Mouse (Mus musculus): ENCODE data around the gene Entpd1. TPM values are rescaled to one million over a fixed set of nuclear protein-coding genes. Genes with fewer than 3 reads are reported as not detected.

Gene Entpd1
- total and polyA plus RNA-seq, 3 experiments: not detected

DNA sequence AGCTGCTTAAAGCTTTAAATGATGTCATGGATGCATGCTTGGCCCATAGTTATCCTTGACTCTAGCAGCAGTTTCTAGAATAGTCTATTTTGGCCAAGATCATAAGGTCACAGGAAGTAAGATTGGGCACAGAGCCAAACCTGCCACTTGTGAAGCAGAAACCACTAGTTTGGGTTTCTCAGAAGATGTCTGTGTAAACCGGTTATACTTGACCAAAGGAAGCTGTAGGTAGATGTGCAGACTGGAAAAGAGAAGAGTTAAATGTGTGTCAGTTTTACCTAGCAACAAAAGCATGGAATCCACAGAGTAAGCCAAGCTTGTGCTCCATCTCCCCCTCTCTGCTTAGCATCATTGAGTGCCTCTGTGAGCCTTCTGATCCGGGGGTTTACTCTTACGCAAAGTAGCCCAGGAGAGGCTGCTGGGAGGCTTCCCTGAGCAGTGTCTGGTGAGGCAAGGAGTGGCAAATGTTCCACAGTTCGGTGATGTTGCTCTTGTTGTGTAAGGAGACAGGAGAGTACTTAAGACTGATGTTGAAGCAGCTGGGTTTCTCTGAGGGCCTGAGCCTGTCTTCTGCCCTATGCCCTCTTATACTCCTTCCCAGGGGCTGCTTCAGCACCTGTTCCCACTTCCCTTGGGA, 75.2 kb downstream of the Entpd1 start:
- TF ChIP-seq SMC3 (IDR thresholded peaks at IDR 0.05; ENCODE audit: low read depth, low read length) (no peak), POLR2AphosphoS2 (IDR thresholded peaks at IDR 0.05; ENCODE audit: low read length) (no peak), SIN3A (IDR thresholded peaks at IDR 0.05; ENCODE audit: low read length) (no peak), POLR2A (IDR thresholded peaks at IDR 0.05; ENCODE audit: control insufficient read depth in 1 of 2, insufficient read depth in 1 of 2, low read depth in 1 of 2, low read length in 2 of 2, poor library complexity in 1 of 2) (no peak), UBTF (IDR thresholded peaks at IDR 0.05; ENCODE audit: borderline replicate concordance, insufficient read depth, low read depth, low read length) (no peak), MAZ (IDR thresholded peaks at IDR 0.05; ENCODE audit: low read depth, low read length) (no peak), MXI1 (IDR thresholded peaks at IDR 0.05; ENCODE audit: low read depth, low read length) (no peak), E2F4 (IDR thresholded peaks at IDR 0.05; ENCODE audit: borderline replicate concordance, low read depth, low read length) (no peak), ETS1 (IDR thresholded peaks at IDR 0.05; ENCODE audit: low read depth, low read length) (no peak), CTCF (IDR thresholded peaks at IDR 0.05 in 2 of 3, conservative IDR thresholded peaks at IDR 0.05 in 1 of 3; ENCODE audit: control insufficient read depth in 1 of 3, insufficient read depth in 1 of 3, low read depth in 2 of 3, low read length in 3 of 3, poor library complexity in 1 of 3, severe bottlenecking in 1 of 3) (no peak), USF2 (IDR thresholded peaks at IDR 0.05; ENCODE audit: borderline replicate concordance in 1 of 2, insufficient read depth in 1 of 2, low read depth in 1 of 2, low read length in 2 of 2) (no peak), RAD21 (IDR thresholded peaks at IDR 0.05; ENCODE audit: low read depth, low read length) (no peak)
- no peaks in the 10 kb centered on the region for H3K36me3 ChIP-seq (ENCODE audit: control insufficient read depth in 1 of 2, insufficient read depth in 2 of 2, low read length in 2 of 2)
- no peak overlapping the region for H3K4me3 ChIP-seq (ENCODE audit: control insufficient read depth in 1 of 2, insufficient read depth in 1 of 2, low read depth in 2 of 2, low read length in 2 of 2)
- no peaks in the 10 kb centered on the region for H3K27me3 ChIP-seq (ENCODE audit: control insufficient read depth in 1 of 2, insufficient read depth in 2 of 2, low read length in 2 of 2)
- DNase-seq (ENCODE audit: low read depth, low spot score): no peak
- H3K9me3 ChIP-seq (replicated peaks; ENCODE audit: insufficient read depth, low read length): no peaks in the 10 kb centered on the region
- H3K27ac ChIP-seq (ENCODE audit: control insufficient read depth, low read depth, low read length): no peak overlapping the region
- no peaks in the 10 kb centered on the region for H3K4me1 ChIP-seq (ENCODE audit: control insufficient read depth in 1 of 2, insufficient read depth in 2 of 2, low read length in 2 of 2)
- no peak overlapping the region for H3K9ac ChIP-seq (ENCODE audit: control insufficient read depth, low read depth, low read length, poor library complexity, severe bottlenecking)
- H3K79me2 ChIP-seq (ENCODE audit: control insufficient read depth, insufficient read depth, low read length, poor library complexity): no peaks in the 10 kb centered on the region

- Histone ChIP-seq H3K27ac (ENCODE audit: control insufficient read depth, low read depth, low read length) (no peak overlapping the region), H3K79me2 (ENCODE audit: control insufficient read depth, insufficient read depth, low read length, poor library complexity) (no peaks in the 10 kb centered on the region)
- no peak for DNase-seq (ENCODE audit: low read depth, low spot score)
Measured at GRCm38 (mm10) chr19:40693201-40693600, 81.0 kb downstream of the Entpd1 start.

DNA sequence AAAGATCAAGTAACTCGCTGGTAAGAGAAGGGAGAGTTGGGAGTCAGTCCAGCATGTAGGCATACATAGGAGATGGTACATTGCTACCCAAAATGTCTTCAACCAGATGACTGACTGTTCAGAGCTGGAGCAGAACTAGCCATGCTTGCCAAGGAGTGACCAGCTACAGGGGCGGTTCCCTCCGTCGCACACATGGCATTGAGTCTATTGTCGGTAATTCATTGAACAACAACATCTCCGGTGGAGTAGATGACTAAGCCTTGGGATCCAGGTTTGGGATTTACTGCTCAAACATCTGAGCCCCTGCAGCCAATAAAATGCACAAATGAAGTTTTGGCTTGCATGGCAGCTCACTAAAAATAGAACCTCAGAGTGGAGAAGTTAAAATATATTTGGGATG, 84.0 kb downstream of the Entpd1 start:
- no peak overlapping the region for H3K9ac ChIP-seq (ENCODE audit: control insufficient read depth, low read depth, low read length, poor library complexity, severe bottlenecking)
- H3K27ac ChIP-seq (ENCODE audit: control insufficient read depth, low read depth, low read length): no peak overlapping the region
- no peak for TF ChIP-seq USF2 (IDR thresholded peaks at IDR 0.05; ENCODE audit: borderline replicate concordance in 1 of 2, insufficient read depth in 1 of 2, low read depth in 1 of 2, low read length in 2 of 2)
- no peak for TF ChIP-seq MYB (IDR thresholded peaks at IDR 0.05; ENCODE audit: low read depth, low read length)
- TF ChIP-seq ELF1 (IDR thresholded peaks at IDR 0.05; ENCODE audit: low read depth, low read length): no peak
- no peak for TF ChIP-seq NRF1 (IDR thresholded peaks at IDR 0.05; ENCODE audit: insufficient read depth, low read depth, low read length, poor library complexity, severe bottlenecking)
- TF ChIP-seq KAT2A (conservative IDR thresholded peaks at IDR 0.05; ENCODE audit: low read depth, low read length): no peak
- no peak for TF ChIP-seq ZNF384 (IDR thresholded peaks at IDR 0.05; ENCODE audit: low read depth, low read length)
- no peak for TF ChIP-seq POLR2AphosphoS5 (IDR thresholded peaks at IDR 0.05; ENCODE audit: borderline replicate concordance, low read depth, low read length)
- TF ChIP-seq ZMIZ1 (IDR thresholded peaks at IDR 0.05; ENCODE audit: low read depth, low read length): no peak
- no peaks in the 10 kb centered on the region; a peak in 1 of 4 replicates for H3K27me3 ChIP-seq (ENCODE audit: control insufficient read depth in 1 of 2, insufficient read depth in 2 of 2, low read length in 2 of 2)
- no peak overlapping the region for H3K4me3 ChIP-seq (ENCODE audit: control insufficient read depth in 1 of 2, insufficient read depth in 1 of 2, low read depth in 2 of 2, low read length in 2 of 2)
- no peaks in the 10 kb centered on the region for H3K9me3 ChIP-seq (replicated peaks; ENCODE audit: insufficient read depth, low read length)
- H3K4me1 ChIP-seq (ENCODE audit: control insufficient read depth in 1 of 2, insufficient read depth in 2 of 2, low read length in 2 of 2): no peaks in the 10 kb centered on the region
- no peaks in the 10 kb centered on the region for H3K36me3 ChIP-seq (ENCODE audit: control insufficient read depth in 1 of 2, insufficient read depth in 2 of 2, low read length in 2 of 2)
- DNase-seq (ENCODE audit: low read depth, low spot score): no peak
- no peaks in the 10 kb centered on the region for H3K79me2 ChIP-seq (ENCODE audit: control insufficient read depth, insufficient read depth, low read length, poor library complexity)

More at GRCm38 (mm10) chr19:40693201-40693600, 81.0 kb downstream of the Entpd1 start:
- H3K4me3 ChIP-seq (ENCODE audit: control insufficient read depth in 1 of 2, insufficient read depth in 1 of 2, low read depth in 2 of 2, low read length in 2 of 2): no peak overlapping the region
- no peak for TF ChIP-seq NRF1 (IDR thresholded peaks at IDR 0.05; ENCODE audit: insufficient read depth, low read depth, low read length, poor library complexity, severe bottlenecking)
- no peaks in the 10 kb centered on the region for H3K4me1 ChIP-seq (ENCODE audit: control insufficient read depth in 1 of 2, insufficient read depth in 2 of 2, low read length in 2 of 2)
- H3K9me3 ChIP-seq (replicated peaks; ENCODE audit: insufficient read depth, low read length): no peaks in the 10 kb centered on the region
- H3K27me3 ChIP-seq (ENCODE audit: control insufficient read depth in 1 of 2, insufficient read depth in 2 of 2, low read length in 2 of 2): no peaks in the 10 kb centered on the region
- no peak overlapping the region for H3K9ac ChIP-seq (ENCODE audit: control insufficient read depth, low read depth, low read length, poor library complexity, severe bottlenecking)
- H3K36me3 ChIP-seq (ENCODE audit: control insufficient read depth in 1 of 2, insufficient read depth in 2 of 2, low read length in 2 of 2): no peaks in the 10 kb centered on the region
